Comparison of ENCODE assay signal across 16 mouse cellular contexts in the genomic region with DNA sequence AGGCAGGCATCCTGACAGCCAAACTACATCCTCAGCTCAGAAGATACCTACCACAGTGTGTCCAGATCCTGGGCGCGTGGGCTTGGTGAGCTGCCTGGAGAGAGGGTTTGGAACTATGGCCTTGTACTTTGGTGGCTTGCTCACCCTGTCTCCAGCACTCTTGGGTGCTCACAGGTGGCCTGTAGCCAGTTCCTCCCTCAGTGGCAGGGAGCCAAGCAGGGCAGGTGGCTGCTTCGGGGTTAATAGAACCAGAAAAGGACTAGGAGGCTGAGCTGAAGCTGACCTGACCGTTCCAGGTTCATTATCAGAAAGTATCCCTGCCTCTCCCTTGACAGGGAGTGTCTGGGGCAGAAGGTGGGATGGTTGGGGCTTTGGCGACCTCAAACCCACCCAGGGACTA. TPM values are rescaled to one million over a fixed set of nuclear protein-coding genes. Genes with fewer than 3 reads are reported as not detected.
DNase-seq lines count a peak whose midpoint lies in the region; ATAC-seq and TF ChIP-seq lines count a peak whose summit lies in the region.
"Had no signal": no experiment of that assay in that cellular context is flagged by ENCODE, and none has a peak within 500 bp of the region (broad histone marks: within the 10 kb centered on the region; RNA-seq: fewer than 3 reads in every experiment).

No protein-coding gene starts in this region.

- H3K9ac ChIP-seq in intestine, postnatal 0 days (ENCODE audit: low read depth, low read length) = no peak overlapping the region
- H3K9ac ChIP-seq: embryonic facial prominence, embryonic 15.5 days; forebrain, embryonic 13.5 days; heart, embryonic 12.5 days had no signal

- H3K4me3 ChIP-seq in intestine, postnatal 0 days (ENCODE audit: low read depth, low read length) = no peak overlapping the region
- H3K4me3 ChIP-seq: embryonic facial prominence, embryonic 15.5 days; forebrain, embryonic 13.5 days; heart, embryonic 12.5 days; hindbrain, embryonic 10.5 days had no signal

- WGBS in intestine, postnatal 0 days = 69% methylated on average over 5 of the region's 5 CpGs

- intact Hi-C loops in heart, postnatal 25 days (cut with DNase I) = no loop called here

- ATAC-seq in megakaryocyte progenitor cell, adult 5-6 weeks (replicated peaks; ENCODE audit: poor library complexity) = no peak
- no peak for ATAC-seq in intestine, postnatal 0 days
- ATAC-seq: forebrain, embryonic 13.5 days; midbrain, embryonic 16.5 days had no signal

- no peaks in the 10 kb centered on the region for H3K36me3 ChIP-seq in intestine, postnatal 0 days (ENCODE audit: control insufficient read depth, insufficient read depth)
- H3K36me3 ChIP-seq: embryonic facial prominence, embryonic 15.5 days; heart, embryonic 12.5 days; hindbrain, embryonic 10.5 days had no signal

- TF ChIP-seq CTCF in intestine, postnatal 0 days (IDR thresholded peaks at IDR 0.05; ENCODE audit: low read depth) = no peak

- peak; percentile 68 for DNase-seq in adrenal gland, postnatal 10 days
- no peak for DNase-seq in adrenal gland, postnatal 4 days (ENCODE audit: low spot score in 2 of 2)
- peak; percentile 42 for DNase-seq in heart, postnatal 4 days
- no peak for DNase-seq in heart, postnatal 25 days (ENCODE audit: low spot score)
- DNase-seq in spleen, postnatal 36 days (ENCODE audit: low spot score in 2 of 2) = peak; percentile 42 to 43
- DNase-seq in spleen, adult 18-20 months = no peak
- DNase-seq: lung, adult 18-20 months; lung, postnatal 4 days; right cerebral cortex, postnatal 14 days had no signal

- H3K4me2 ChIP-seq in intestine, postnatal 0 days (replicated peaks; ENCODE audit: low read depth) = no peak overlapping the region
- H3K4me2 ChIP-seq: embryonic facial prominence, embryonic 15.5 days; forebrain, embryonic 13.5 days; heart, embryonic 12.5 days had no signal

- no peaks in the 10 kb centered on the region for H3K9me3 ChIP-seq in intestine, postnatal 0 days (ENCODE audit: control insufficient read depth)
- H3K9me3 ChIP-seq: embryonic facial prominence, embryonic 15.5 days; forebrain, embryonic 13.5 days; heart, embryonic 12.5 days; hindbrain, embryonic 10.5 days had no signal

- no peaks in the 10 kb centered on the region for H3K27me3 ChIP-seq in intestine, postnatal 0 days (replicated peaks; ENCODE audit: control insufficient read depth, insufficient read depth, low read length)
- H3K27me3 ChIP-seq: embryonic facial prominence, embryonic 15.5 days; forebrain, embryonic 13.5 days; heart, embryonic 12.5 days had no signal

- no peak overlapping the region for H3K27ac ChIP-seq in intestine, postnatal 0 days (ENCODE audit: low read depth, low read length)
- H3K27ac ChIP-seq: embryonic facial prominence, embryonic 15.5 days; forebrain, embryonic 13.5 days; hindbrain, embryonic 10.5 days had no signal

- no peaks in the 10 kb centered on the region for H3K4me1 ChIP-seq in intestine, postnatal 0 days (replicated peaks; ENCODE audit: control insufficient read depth, insufficient read depth, low read length)
- H3K4me1 ChIP-seq: embryonic facial prominence, embryonic 15.5 days; forebrain, embryonic 13.5 days; hindbrain, embryonic 10.5 days had no signal

RNA-seq across cellular contexts. Expression of gene Plcg2, which starts 48.3 kb away (rescaled TPM):
- 1 to 10 TPM; 4.9 to 5.1 TPM for total RNA-seq in adrenal gland, postnatal 10 days (2021)
- 1 to 10 TPM; 5.5 to 6.2 TPM for total RNA-seq in adrenal gland, postnatal 4 days (2021)
- 10 to 100 TPM; 13.9 to 16.3 TPM for total RNA-seq in heart, postnatal 4 days (2021)
- 1 to 10 TPM; 6.2 to 6.7 TPM for total RNA-seq in heart, postnatal 25 days (2021)
- total RNA-seq in megakaryocyte progenitor cell, adult 5-6 weeks (2015) = 47.8 and 52.7 TPM in 2 replicates
- 72.8 and 72.9 TPM in 2 replicates for total RNA-seq in megakaryocyte progenitor cell, adult 5-6 weeks (2017)
- 1.4 and 1.5 TPM in 2 replicates for polyA plus RNA-seq in intestine, postnatal 0 days (2015; fragmentation: Nextera tagmentation; extraction: Ambion mirVana)

Comparison
In these comparisons a context has a peak if more than half of its experiments do, and no peak if none do; other contexts are left out.
1. DNase-seq: peak in adrenal gland, postnatal 10 days (single experiment), heart, postnatal 4 days (single experiment) and spleen, postnatal 36 days (2 of 2); none in adrenal gland, postnatal 4 days (0 of 2), heart, postnatal 25 days (single experiment) and spleen, adult 18-20 months (0 of 2).